Mouse (Mus musculus): Measurements from ENCODE around the gene Taf10.

GRCm38 (mm10) chr7:105715366-105715765 lies 28.8 kb downstream of the Taf10 start:
- TF ChIP-seq CTCF (IDR thresholded peaks at IDR 0.05; ENCODE audit: low read depth, low read length): no peak
- TF ChIP-seq POLR2A (IDR thresholded peaks at IDR 0.05; ENCODE audit: extremely low read depth, insufficient read depth, low read length): no peak
